Mouse (Mus musculus) layer of hippocampus, adult 9-10 months (tissue): ENCODE measurements around the gene Ulk4.

Experiments
- DNase-seq: peaks from one replicate; pipeline ENCODE4 v3.0.0; 2022; ENCODE audit warnings: low spot score

The Ulk4 gene

GRCm38 (mm10) chr9:120976856-120977255 is 300.1 kb downstream of the Ulk4 start:
- no peak for DNase-seq

- no peak for DNase-seq
Observed at GRCm38 (mm10) chr9:120976158-120976557, 300.8 kb downstream of the Ulk4 start.

GRCm38 (mm10) chr9:120974209-120974608 is 302.8 kb downstream of the Ulk4 start:
- DNase-seq, result no peak

- no peak for DNase-seq
Observed at GRCm38 (mm10) chr9:120973026-120973515, 303.9 kb downstream of the Ulk4 start.

GRCm38 (mm10) chr9:120965007-120965406 is 312.0 kb downstream of the Ulk4 start:
- DNase-seq, result no peak

GRCm38 (mm10) chr9:120964224-120964623 is 312.8 kb downstream of the Ulk4 start:
- no peak for DNase-seq

GRCm38 (mm10) chr9:120963720-120964119 is 313.3 kb downstream of the Ulk4 start:
- DNase-seq, result no peak

- no peak for DNase-seq
Observed at GRCm38 (mm10) chr9:120963104-120963503, 313.9 kb downstream of the Ulk4 start.

- DNase-seq, result no peak
Observed at GRCm38 (mm10) chr9:120961969-120962700, 314.9 kb downstream of the Ulk4 start.

GRCm38 (mm10) chr9:120961466-120961865 is 315.5 kb downstream of the Ulk4 start:
- no peak for DNase-seq

- no peak for DNase-seq
Observed at GRCm38 (mm10) chr9:120960611-120961010, 316.4 kb downstream of the Ulk4 start.

GRCm38 (mm10) chr9:120959225-120959624 is 317.8 kb downstream of the Ulk4 start:
- DNase-seq, result no peak

- DNase-seq, result no peak
Observed at GRCm38 (mm10) chr9:120958560-120958959, 318.4 kb downstream of the Ulk4 start.

- no peak for DNase-seq
Observed at GRCm38 (mm10) chr9:120958051-120958450, 318.9 kb downstream of the Ulk4 start.

- DNase-seq, result no peak
Observed at GRCm38 (mm10) chr9:120951947-120952346, 325.1 kb downstream of the Ulk4 start.

- DNase-seq, result no peak
Observed at GRCm38 (mm10) chr9:120950761-120951160, 326.2 kb downstream of the Ulk4 start.

GRCm38 (mm10) chr9:120948832-120949231 is 328.2 kb downstream of the Ulk4 start:
- DNase-seq, result no peak

- no peak for DNase-seq
Observed at GRCm38 (mm10) chr9:120946131-120946530, 330.9 kb downstream of the Ulk4 start.

- DNase-seq, result no peak
Observed at GRCm38 (mm10) chr9:120944211-120944610, 332.8 kb downstream of the Ulk4 start.

- DNase-seq, result no peak
Observed at GRCm38 (mm10) chr9:120943757-120944156, 333.2 kb downstream of the Ulk4 start.

- no peak for DNase-seq
Observed at GRCm38 (mm10) chr9:120940858-120941257, 336.1 kb downstream of the Ulk4 start.

- DNase-seq, result no peak
Observed at GRCm38 (mm10) chr9:120936351-120936750, 340.6 kb downstream of the Ulk4 start.

- DNase-seq, result no peak
Observed at GRCm38 (mm10) chr9:120935634-120935922, 341.4 kb downstream of the Ulk4 start.
